8 mouse cellular contexts compared by ENCODE assay signal in the genomic region with DNA sequence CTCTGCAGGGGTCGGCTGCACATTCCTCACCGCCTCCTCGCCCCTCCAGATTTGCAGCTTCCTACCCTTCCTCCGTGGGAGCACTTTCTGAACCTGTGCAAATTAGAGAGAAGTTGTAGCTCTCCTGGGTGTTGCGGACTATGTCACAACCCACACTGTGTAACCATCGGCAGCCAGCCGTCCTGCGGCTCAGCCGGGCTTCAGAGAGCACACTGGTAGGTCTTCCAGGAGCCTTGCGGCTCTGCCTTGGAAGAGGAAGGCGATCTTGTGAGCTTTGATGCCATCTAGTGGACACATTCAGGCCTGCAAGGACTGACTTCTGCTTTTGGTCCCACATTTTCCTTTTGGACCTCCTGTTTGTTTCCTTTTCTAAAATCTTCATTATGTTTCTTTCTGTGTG. TPM values are rescaled to one million over a fixed set of nuclear protein-coding genes. Genes with fewer than 3 reads are reported as not detected.
DNase-seq lines count a peak whose midpoint lies in the region; ATAC-seq lines count a peak whose summit lies in the region.

No protein-coding gene starts in this region.

- peak overlapping the region; percentile 79 for H3K4me2 ChIP-seq in hindbrain, embryonic 12.5 days (replicated peaks)

- no peaks in the 10 kb centered on the region for H3K36me3 ChIP-seq in hindbrain, embryonic 12.5 days

- H3K4me1 ChIP-seq in hindbrain, embryonic 12.5 days, result peaks cover 20% of the 10 kb centered on the region

- peak overlapping the region; percentile 58 for H3K9ac ChIP-seq in hindbrain, embryonic 12.5 days

- WGBS in hindbrain, embryonic 12.5 days, result under 1% methylated on average over 11 of the region's 11 CpGs

- DNase-seq in MN1 (ENCODE audit: low spot score), result peak; percentile 87
- peak; percentile 90 for DNase-seq in cerebellum, adult 9-10 months
- DNase-seq in frontal cortex, postnatal 10 days (ENCODE audit: low spot score in 2 of 2), result peak; percentile 52 to 82
- peak; percentile 84 to 90 for DNase-seq in layer of hippocampus, postnatal 14 days (ENCODE audit: low spot score in 2 of 2)
- peak; percentile 91 for DNase-seq in lung, postnatal 10 days
- peak; percentile 76 for DNase-seq in ovary, postnatal 36 days (ENCODE audit: low spot score)
- DNase-seq in thymus, postnatal 14 days, result peak; percentile 85

- H3K27me3 ChIP-seq in hindbrain, embryonic 12.5 days, result no peaks in the 10 kb centered on the region; the same call in none of the 2 replicates

- peak; percentile 82 for ATAC-seq in hindbrain, embryonic 12.5 days (ENCODE audit: low FRiP score)

- no peak overlapping the region for H3K27ac ChIP-seq in hindbrain, embryonic 12.5 days

- H3K4me3 ChIP-seq in hindbrain, embryonic 12.5 days, result peak overlapping the region; percentile 34

- H3K9me3 ChIP-seq in hindbrain, embryonic 12.5 days (replicated peaks), result no peaks in the 10 kb centered on the region

RNA-seq across cellular contexts. Expression of gene Acbd3, which starts 38.0 kb away (rescaled TPM):
- polyA plus RNA-seq in hindbrain, embryonic 12.5 days (2016; fragmentation: Nextera tagmentation; extraction: Ambion mirVana), result 31.5 and 32.7 TPM in 2 replicates
- total RNA-seq in layer of hippocampus, postnatal 14 days (2021), result 10 to 100 TPM; 29.9 to 31.7 TPM

RNA-seq across cellular contexts. Expression of gene H3f3a, which starts 49.9 kb away (rescaled TPM):
- 3,274 and 3,635 TPM in 2 replicates for polyA plus RNA-seq in hindbrain, embryonic 12.5 days (2016; fragmentation: Nextera tagmentation; extraction: Ambion mirVana)
- 100 to 1,000 TPM; 418 to 459 TPM for total RNA-seq in layer of hippocampus, postnatal 14 days (2021)
